Mouse (Mus musculus) kidney, embryonic 16.5 days (tissue): ENCODE results near the gene Lrfn2. TPM values are rescaled to one million over a fixed set of nuclear protein-coding genes. Genes with fewer than 3 reads are reported as not detected.

Source experiments
- ATAC-seq: fragments of 200-750 bp; cut with Nextera tagmentation; 2 replicates; pipeline ENCODE4 v1.8.0; 2017; ENCODE audit warnings: moderate TSS enrichment; ENCODE audit not compliant: low FRiP score, low TSS enrichment
- H3K27ac ChIP-seq: fragments of 300-500 bp; sonication (generic); 2 replicates; pipeline ENCODE4 v1.5.1; 2014; ENCODE audit warnings: low read length
- H3K27me3 ChIP-seq: fragments of 300-500 bp; sonication (generic); 2 replicates; pipeline ENCODE4 v1.6.1; 2014; ENCODE audit warnings: low read length, control low read depth, mixed read lengths; ENCODE audit not compliant: insufficient read depth
- H3K36me3 ChIP-seq: fragments of 300-500 bp; sonication (generic); 2 replicates; pipeline ENCODE4 v1.6.1; 2014; ENCODE audit warnings: low read length, control low read depth, mixed read lengths; ENCODE audit not compliant: insufficient read depth
- H3K4me1 ChIP-seq: fragments of 300-500 bp; sonication (generic); 2 replicates; pipeline ENCODE4 v1.6.1; 2014; ENCODE audit warnings: low read length, control low read depth, mixed read lengths; ENCODE audit not compliant: insufficient read depth
- H3K4me2 ChIP-seq: fragments of 300-500 bp; sonication (generic); replicated peaks from 2 replicates; pipeline ENCODE4 v1.6.1; 2014; ENCODE audit warnings: low read depth, low read length
- H3K4me3 ChIP-seq: fragments of 300-500 bp; sonication (generic); 2 replicates; pipeline ENCODE4 v1.5.1; 2014; ENCODE audit warnings: mild to moderate bottlenecking, low read length
- H3K9ac ChIP-seq: fragments of 300-500 bp; sonication (generic); replicated peaks from 2 replicates; pipeline ENCODE4 v1.6.1; 2014; ENCODE audit warnings: low read length
- H3K9me3 ChIP-seq: fragments of 300-500 bp; sonication (generic); 2 replicates; pipeline ENCODE4 v1.6.1; 2016; ENCODE audit warnings: low read length, control low read depth
- WGBS: fragments of 180-500 bp; shearing (Covaris S2); extraction: QIAGEN DNeasy Blood & Tissue Kit; methylation state at CpG from one replicate; pipeline ENCODE4 v1.1.7; 2014; 5-methylcytosine and 5-hydroxymethylcytosine counted together
- polyA plus RNA-seq: library from polyadenylated mRNA; unstranded; fragments of >200 nt; fragmentation: Nextera tagmentation; extraction: Ambion mirVana; gene quantifications from 2 replicates; pipeline ENCODE4 v1.2.1, GENCODE M21; 2015

Gene Lrfn2
- polyA plus RNA-seq, 1 experiment from 2014 or later = 0.94 TPM

GRCm38 (mm10) chr17:48960161-48960698, 28.1 kb downstream of the Lrfn2 start:
- H3K27ac ChIP-seq = peak overlapping the region; percentile 31
- H3K4me3 ChIP-seq = peak overlapping the region; percentile 27
- under 1% methylated on average over 16 of the region's 16 CpGs for WGBS
- peaks cover 24% of the 10 kb centered on the region for H3K4me1 ChIP-seq
- ATAC-seq = peak; percentile 84
- H3K9ac ChIP-seq = peak overlapping the region; percentile 22; the same call in 1 of the 2 replicates
- peak overlapping the region; percentile 54 for H3K4me2 ChIP-seq
- H3K9me3 ChIP-seq = no peaks in the 10 kb centered on the region
- H3K27me3 ChIP-seq = no peaks in the 10 kb centered on the region
- no peaks in the 10 kb centered on the region for H3K36me3 ChIP-seq

- Histone ChIP-seq H3K27ac (no peak overlapping the region), H3K4me1 (peaks cover 24% of the 10 kb centered on the region), H3K4me2 (no peak overlapping the region), H3K4me3 (no peak overlapping the region), H3K9ac (no peak overlapping the region), H3K27me3 (no peaks in the 10 kb centered on the region), H3K36me3 (no peaks in the 10 kb centered on the region), H3K9me3 (no peaks in the 10 kb centered on the region)
- 58% methylated on average over 3 of the region's 3 CpGs for WGBS
- ATAC-seq = no peak
These were observed 30.5 kb downstream of the Lrfn2 start for GRCm38 (mm10) chr17:48962646-48963045.

GRCm38 (mm10) chr17:48963740-48964139, 31.6 kb downstream of the Lrfn2 start:
- peaks cover 24% of the 10 kb centered on the region for H3K4me1 ChIP-seq
- no peak for ATAC-seq
- no peak overlapping the region for H3K27ac ChIP-seq
- H3K9me3 ChIP-seq = no peaks in the 10 kb centered on the region
- no peak overlapping the region for H3K4me3 ChIP-seq
- 68% methylated on average over 9 of the region's 9 CpGs for WGBS
- no peak overlapping the region for H3K9ac ChIP-seq
- H3K4me2 ChIP-seq = no peak overlapping the region
- H3K36me3 ChIP-seq = no peaks in the 10 kb centered on the region
- no peaks in the 10 kb centered on the region for H3K27me3 ChIP-seq

- no peaks in the 10 kb centered on the region for H3K27me3 ChIP-seq
- no peak for ATAC-seq
- H3K4me3 ChIP-seq = no peak overlapping the region
- H3K27ac ChIP-seq = no peak overlapping the region
- H3K36me3 ChIP-seq = no peaks in the 10 kb centered on the region
- H3K4me2 ChIP-seq = no peak overlapping the region
- 89% methylated on average over 13 of the region's 13 CpGs for WGBS
- H3K9ac ChIP-seq = no peak overlapping the region
- no peaks in the 10 kb centered on the region for H3K9me3 ChIP-seq
- no peaks in the 10 kb centered on the region for H3K4me1 ChIP-seq
These were observed 36.1 kb downstream of the Lrfn2 start for GRCm38 (mm10) chr17:48968304-48968703.

- no peaks in the 10 kb centered on the region for H3K36me3 ChIP-seq
- WGBS = 79% methylated on average over 10 of the region's 10 CpGs
- no peak overlapping the region for H3K27ac ChIP-seq
- H3K9me3 ChIP-seq = no peaks in the 10 kb centered on the region
- no peak overlapping the region for H3K4me2 ChIP-seq
- no peak overlapping the region for H3K4me3 ChIP-seq
- H3K4me1 ChIP-seq = peaks cover 14% of the 10 kb centered on the region
- ATAC-seq = no peak
- no peak overlapping the region for H3K9ac ChIP-seq
- no peaks in the 10 kb centered on the region for H3K27me3 ChIP-seq
These were observed 39.1 kb downstream of the Lrfn2 start for GRCm38 (mm10) chr17:48971296-48971695.

- H3K4me3 ChIP-seq = no peak overlapping the region
- no peak overlapping the region for H3K27ac ChIP-seq
- H3K9me3 ChIP-seq = no peaks in the 10 kb centered on the region
- 52% methylated on average over 6 of the region's 6 CpGs for WGBS
- peaks cover 14% of the 10 kb centered on the region for H3K4me1 ChIP-seq
- no peak overlapping the region for H3K9ac ChIP-seq
- ATAC-seq = no peak
- H3K4me2 ChIP-seq = no peak overlapping the region
- H3K36me3 ChIP-seq = no peaks in the 10 kb centered on the region
- H3K27me3 ChIP-seq = no peaks in the 10 kb centered on the region
These were observed 40.7 kb downstream of the Lrfn2 start for GRCm38 (mm10) chr17:48972866-48973265.

GRCm38 (mm10) chr17:48973394-48973793, 41.2 kb downstream of the Lrfn2 start:
- 49% methylated on average over 3 of the region's 3 CpGs for WGBS
- Histone ChIP-seq H3K9me3 (no peaks in the 10 kb centered on the region), H3K4me2 (no peak overlapping the region), H3K4me3 (no peak overlapping the region), H3K4me1 (peaks cover 14% of the 10 kb centered on the region), H3K27me3 (no peaks in the 10 kb centered on the region), H3K36me3 (no peaks in the 10 kb centered on the region), H3K9ac (no peak overlapping the region), H3K27ac (no peak overlapping the region)
- no peak for ATAC-seq

- 56% methylated on average over 4 of the region's 4 CpGs for WGBS
- Histone ChIP-seq H3K36me3 (no peaks in the 10 kb centered on the region), H3K9me3 (no peaks in the 10 kb centered on the region), H3K4me2 (no peak overlapping the region), H3K4me3 (no peak overlapping the region), H3K4me1 (peaks cover 14% of the 10 kb centered on the region), H3K27me3 (no peaks in the 10 kb centered on the region), H3K9ac (no peak overlapping the region), H3K27ac (peak overlapping the region; percentile 54)
- no peak for ATAC-seq
These were observed 42.9 kb downstream of the Lrfn2 start for GRCm38 (mm10) chr17:48975055-48975454.

GRCm38 (mm10) chr17:48976611-48977022, 44.4 kb downstream of the Lrfn2 start:
- ATAC-seq = no peak
- H3K27me3 ChIP-seq = no peaks in the 10 kb centered on the region
- 56% methylated on average over 5 of the region's 5 CpGs for WGBS
- no peak overlapping the region for H3K27ac ChIP-seq
- no peaks in the 10 kb centered on the region for H3K36me3 ChIP-seq
- H3K4me1 ChIP-seq = peaks cover 14% of the 10 kb centered on the region
- no peaks in the 10 kb centered on the region for H3K9me3 ChIP-seq
- no peak overlapping the region for H3K9ac ChIP-seq
- H3K4me2 ChIP-seq = no peak overlapping the region
- H3K4me3 ChIP-seq = no peak overlapping the region

GRCm38 (mm10) chr17:48995256-48995993, 63.2 kb downstream of the Lrfn2 start:
- H3K4me3 ChIP-seq = no peak overlapping the region
- H3K27ac ChIP-seq = no peak overlapping the region
- no peaks in the 10 kb centered on the region for H3K36me3 ChIP-seq
- no peak for ATAC-seq
- no peaks in the 10 kb centered on the region for H3K9me3 ChIP-seq
- no peaks in the 10 kb centered on the region for H3K27me3 ChIP-seq
- peaks cover 4% of the 10 kb centered on the region; the same call in 1 of the 2 replicates for H3K4me1 ChIP-seq
- WGBS = 92% methylated on average over 1 of the region's 1 CpGs
- no peak overlapping the region for H3K9ac ChIP-seq
- no peak overlapping the region for H3K4me2 ChIP-seq
